In the genomic region with DNA sequence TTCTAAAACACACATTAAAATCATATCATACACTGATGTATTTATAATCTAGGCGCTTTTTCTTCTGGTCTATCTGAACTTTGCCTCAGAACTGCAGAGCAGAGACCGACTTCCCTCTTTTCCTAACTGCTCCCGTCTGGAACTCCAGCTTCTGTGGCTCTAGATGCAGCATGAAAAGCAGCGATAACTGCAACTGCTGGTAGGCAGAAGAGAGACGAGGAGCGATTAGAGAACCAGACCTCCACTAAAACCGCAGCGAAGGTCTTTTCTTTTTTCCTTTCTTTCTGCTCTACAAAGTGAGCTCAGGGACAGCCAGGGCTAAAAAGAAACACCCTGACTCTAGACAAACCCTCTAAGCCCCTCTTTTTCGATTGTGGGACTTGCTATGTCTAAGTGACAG, we compare ENCODE assay signal across 23 mouse cellular contexts. TPM values are rescaled to one million over a fixed set of nuclear protein-coding genes. Genes with fewer than 3 reads are reported as not detected.
DNase-seq lines count a peak whose midpoint lies in the region; ATAC-seq and TF ChIP-seq lines count a peak whose summit lies in the region.
"Had no signal": no experiment of that assay in that cellular context is flagged by ENCODE, and none has a peak within 500 bp of the region (broad histone marks: within the 10 kb centered on the region; RNA-seq: fewer than 3 reads in every experiment).

No protein-coding gene starts in this region.

- no peak for DNase-seq in embryonic facial prominence, embryonic 10.5 days (ENCODE audit: low spot score)
- DNase-seq in heart, postnatal 0 days (ENCODE audit: low spot score): no peak
- no peak for DNase-seq in heart, postnatal 25 days (ENCODE audit: low spot score)
- no peak for DNase-seq in midbrain, embryonic 10.5 days (ENCODE audit: low spot score)
- no peak for DNase-seq in left cerebral cortex, postnatal 36 days (ENCODE audit: low spot score in 2 of 2)
- DNase-seq: cerebellum, postnatal 14 days; kidney, adult 8-10 months; kidney, postnatal 25 days; retina, postnatal 1 day; right cerebral cortex, postnatal 4 days; thymus, postnatal 36 days had no signal

- intact Hi-C loops in heart, postnatal 25 days (cut with DNase I): no loop called here
- intact Hi-C loops in left cerebral cortex, postnatal 36 days (cut with DNase I): no loop called here

- no peak for TF ChIP-seq EP300 in heart, postnatal 0 days (IDR thresholded peaks at IDR 0.05; ENCODE audit: low read depth)

- 0 out of 2 replicates have a peak overlapping the region, but pooled peaks have one; percentile 32 for H3K9ac ChIP-seq in embryonic facial prominence, embryonic 13.5 days
- H3K9ac ChIP-seq in heart, postnatal 0 days (replicated peaks; ENCODE audit: low read depth, low read length): no peak overlapping the region
- H3K9ac ChIP-seq in midbrain, embryonic 16.5 days (ENCODE audit: low read depth, low read length): no peak overlapping the region
- H3K9ac ChIP-seq in neural tube, embryonic 14.5 days (replicated peaks; ENCODE audit: low read depth, low read length): no peak overlapping the region
- H3K9ac ChIP-seq: limb, embryonic 12.5 days; lung, embryonic 15.5 days had no signal

- no peaks in the 10 kb centered on the region for H3K9me3 ChIP-seq in embryonic facial prominence, embryonic 13.5 days
- no peaks in the 10 kb centered on the region for H3K9me3 ChIP-seq in embryonic facial prominence, embryonic 10.5 days
- H3K9me3 ChIP-seq in heart, postnatal 0 days (replicated peaks; ENCODE audit: control insufficient read depth, low read length): no peaks in the 10 kb centered on the region
- no peaks in the 10 kb centered on the region for H3K9me3 ChIP-seq in midbrain, embryonic 10.5 days (replicated peaks)
- H3K9me3 ChIP-seq in midbrain, embryonic 16.5 days (replicated peaks; ENCODE audit: control insufficient read depth, low read length, poor library complexity, severe bottlenecking): no peaks in the 10 kb centered on the region
- no peaks in the 10 kb centered on the region for H3K9me3 ChIP-seq in neural tube, embryonic 14.5 days (ENCODE audit: control insufficient read depth, low read length)
- H3K9me3 ChIP-seq: G1E; limb, embryonic 12.5 days; lung, embryonic 15.5 days had no signal

- peak overlapping the region; percentile 18; the same call in 1 of the 2 replicates for H3K27ac ChIP-seq in embryonic facial prominence, embryonic 13.5 days
- no peak overlapping the region for H3K27ac ChIP-seq in embryonic facial prominence, embryonic 10.5 days (replicated peaks)
- H3K27ac ChIP-seq in heart, postnatal 0 days (ENCODE audit: low read depth): 0 out of 2 replicates have a peak overlapping the region, but pooled peaks have one; percentile 3
- H3K27ac ChIP-seq in midbrain, embryonic 10.5 days (replicated peaks): 0 out of 2 replicates have a peak overlapping the region, but pooled peaks have one; percentile 43
- no peak overlapping the region for H3K27ac ChIP-seq in midbrain, embryonic 16.5 days (ENCODE audit: low read length)
- H3K27ac ChIP-seq in neural tube, embryonic 14.5 days (ENCODE audit: low read depth, low read length): no peak overlapping the region
- H3K27ac ChIP-seq: left cerebral cortex, adult 2 months; limb, embryonic 12.5 days; lung, embryonic 15.5 days; macrophage had no signal

- H3K4me2 ChIP-seq in embryonic facial prominence, embryonic 13.5 days: no peak overlapping the region
- 0 out of 2 replicates have a peak overlapping the region, but pooled peaks have one; percentile 4 for H3K4me2 ChIP-seq in heart, postnatal 0 days (ENCODE audit: low read depth, low read length)
- no peak overlapping the region for H3K4me2 ChIP-seq in midbrain, embryonic 16.5 days (ENCODE audit: low read length)
- peak overlapping the region; percentile 6; the same call in 1 of the 2 replicates for H3K4me2 ChIP-seq in neural tube, embryonic 14.5 days (ENCODE audit: low read depth, low read length)
- H3K4me2 ChIP-seq: limb, embryonic 12.5 days had no signal

- no peaks in the 10 kb centered on the region for H3K27me3 ChIP-seq in embryonic facial prominence, embryonic 13.5 days
- no peaks in the 10 kb centered on the region for H3K27me3 ChIP-seq in embryonic facial prominence, embryonic 10.5 days (replicated peaks; ENCODE audit: low read depth, poor library complexity, severe bottlenecking)
- H3K27me3 ChIP-seq in heart, postnatal 0 days (ENCODE audit: control insufficient read depth, insufficient read depth, low read length): no peaks in the 10 kb centered on the region
- no peaks in the 10 kb centered on the region for H3K27me3 ChIP-seq in midbrain, embryonic 10.5 days (ENCODE audit: low read depth, poor library complexity, severe bottlenecking)
- no peaks in the 10 kb centered on the region for H3K27me3 ChIP-seq in midbrain, embryonic 16.5 days (ENCODE audit: control insufficient read depth, insufficient read depth, low read depth, low read length)
- no peaks in the 10 kb centered on the region for H3K27me3 ChIP-seq in neural tube, embryonic 14.5 days (ENCODE audit: control insufficient read depth, insufficient read depth, low read length)
- H3K27me3 ChIP-seq: limb, embryonic 12.5 days; lung, embryonic 15.5 days had no signal

- peaks cover 18% of the 10 kb centered on the region for H3K4me1 ChIP-seq in embryonic facial prominence, embryonic 13.5 days
- H3K4me1 ChIP-seq in embryonic facial prominence, embryonic 10.5 days: peaks cover 26% of the 10 kb centered on the region
- peaks cover 10% of the 10 kb centered on the region; the same call in 1 of the 2 replicates for H3K4me1 ChIP-seq in heart, postnatal 0 days (ENCODE audit: control insufficient read depth, insufficient read depth)
- H3K4me1 ChIP-seq in midbrain, embryonic 10.5 days: peaks cover 77% of the 10 kb centered on the region
- H3K4me1 ChIP-seq in midbrain, embryonic 16.5 days (ENCODE audit: control insufficient read depth, insufficient read depth, low read length): peaks cover 28% of the 10 kb centered on the region
- peaks cover 24% of the 10 kb centered on the region for H3K4me1 ChIP-seq in neural tube, embryonic 14.5 days (ENCODE audit: control insufficient read depth, insufficient read depth, low read length)

- no peak for TF ChIP-seq CTCF in heart, postnatal 0 days (IDR thresholded peaks at IDR 0.05; ENCODE audit: low read depth)

- no peak for ATAC-seq in embryonic facial prominence, embryonic 13.5 days (ENCODE audit: insufficient number of reproducible peaks, insufficient read depth, low FRiP score, low TSS enrichment, low read depth)
- ATAC-seq in heart, postnatal 0 days (ENCODE audit: insufficient read depth, low read depth): no peak
- ATAC-seq in midbrain, embryonic 16.5 days: no peak
- no peak for ATAC-seq in neural tube, embryonic 14.5 days (ENCODE audit: low read depth)
- ATAC-seq: CD4-positive, CD25-positive, alpha-beta regulatory T cell, adult 4 months; forebrain, embryonic 14.5 days; inflammation-experienced regulatory T-cells, adult 6 months had no signal

- H3K4me3 ChIP-seq in embryonic facial prominence, embryonic 13.5 days: no peak overlapping the region
- H3K4me3 ChIP-seq in embryonic facial prominence, embryonic 10.5 days: no peak overlapping the region
- no peak overlapping the region for H3K4me3 ChIP-seq in heart, postnatal 0 days (ENCODE audit: low read depth, low read length)
- peak overlapping the region; percentile 30; the same call in 1 of the 2 replicates for H3K4me3 ChIP-seq in midbrain, embryonic 10.5 days
- no peak overlapping the region for H3K4me3 ChIP-seq in midbrain, embryonic 16.5 days (ENCODE audit: low read depth, low read length)
- H3K4me3 ChIP-seq in neural tube, embryonic 14.5 days (ENCODE audit: low read depth, low read length): no peak overlapping the region
- H3K4me3 ChIP-seq: erythroblast, embryonic 14.5 days; left cerebral cortex, adult 2 months; limb, embryonic 12.5 days; lung, embryonic 15.5 days had no signal

- 52% methylated on average over 9 of the region's 9 CpGs for WGBS in embryonic facial prominence, embryonic 13.5 days
- WGBS in embryonic facial prominence, embryonic 10.5 days: 75% methylated on average over 9 of the region's 9 CpGs
- 42% methylated on average over 9 of the region's 9 CpGs for WGBS in heart, postnatal 0 days
- WGBS in midbrain, embryonic 10.5 days: 62% methylated on average over 9 of the region's 9 CpGs
- 44% methylated on average over 9 of the region's 9 CpGs for WGBS in midbrain, embryonic 16.5 days
- 40% methylated on average over 9 of the region's 9 CpGs for WGBS in neural tube, embryonic 14.5 days

- no peaks in the 10 kb centered on the region for H3K36me3 ChIP-seq in embryonic facial prominence, embryonic 13.5 days
- H3K36me3 ChIP-seq in embryonic facial prominence, embryonic 10.5 days (replicated peaks): no peaks in the 10 kb centered on the region
- H3K36me3 ChIP-seq in heart, postnatal 0 days (replicated peaks; ENCODE audit: control insufficient read depth, insufficient read depth, low read length): no peaks in the 10 kb centered on the region
- no peaks in the 10 kb centered on the region for H3K36me3 ChIP-seq in midbrain, embryonic 10.5 days
- H3K36me3 ChIP-seq in midbrain, embryonic 16.5 days (ENCODE audit: control insufficient read depth, insufficient read depth, low read length): no peaks in the 10 kb centered on the region
- H3K36me3 ChIP-seq in neural tube, embryonic 14.5 days (ENCODE audit: control insufficient read depth, insufficient read depth, low read length): no peaks in the 10 kb centered on the region
- H3K36me3 ChIP-seq: limb, embryonic 12.5 days; lung, embryonic 15.5 days had no signal

RNA-seq across cellular contexts. Expression of a gene that starts 4.1 kb away (rescaled TPM):
- 22.8 and 26.6 TPM in 2 replicates for polyA plus RNA-seq in embryonic facial prominence, embryonic 13.5 days (2015; fragmentation: Nextera tagmentation; extraction: Ambion mirVana)
- 40.8 and 41.1 TPM in 2 replicates for polyA plus RNA-seq in embryonic facial prominence, embryonic 10.5 days (2016; fragmentation: Nextera tagmentation; extraction: Ambion mirVana)
- total RNA-seq in heart, postnatal 0 days (2014; rRNA removed; ENCODE audit: low replicate concordance): 14.7 and 16.3 TPM in 2 replicates
- 11.3 TPM in 2 replicates for polyA plus RNA-seq in heart, postnatal 0 days (2015; fragmentation: Nextera tagmentation; extraction: Ambion mirVana)
- total RNA-seq in heart, postnatal 25 days (2021): 1 to 10 TPM; 7.1 to 7.5 TPM
- polyA plus RNA-seq in midbrain, embryonic 10.5 days (2016; fragmentation: Nextera tagmentation; extraction: Ambion mirVana): 51.3 and 54.0 TPM in 2 replicates
- polyA plus RNA-seq in midbrain, embryonic 16.5 days (2015; fragmentation: Nextera tagmentation; extraction: Ambion mirVana): 38.1 and 51.2 TPM in 2 replicates
- 59.8 and 64.6 TPM in 2 replicates for polyA plus RNA-seq in neural tube, embryonic 14.5 days (2014; fragmentation: Nextera tagmentation; extraction: Ambion mirVana)
- total RNA-seq in left cerebral cortex, postnatal 36 days (2021): 10 to 100 TPM; 10.2 to 15.0 TPM

RNA-seq across cellular contexts. Expression of a gene that starts 48.8 kb away (rescaled TPM):
- 25.1 and 29.1 TPM in 2 replicates for polyA plus RNA-seq in embryonic facial prominence, embryonic 13.5 days (2015; fragmentation: Nextera tagmentation; extraction: Ambion mirVana)
- polyA plus RNA-seq in embryonic facial prominence, embryonic 10.5 days (2016; fragmentation: Nextera tagmentation; extraction: Ambion mirVana): 18.3 and 18.8 TPM in 2 replicates
- 68.4 and 117 TPM in 2 replicates for total RNA-seq in heart, postnatal 0 days (2014; rRNA removed; ENCODE audit: low replicate concordance)
- 262 and 267 TPM in 2 replicates for polyA plus RNA-seq in heart, postnatal 0 days (2015; fragmentation: Nextera tagmentation; extraction: Ambion mirVana)
- total RNA-seq in heart, postnatal 25 days (2021): 100 to 1,000 TPM; 221 to 227 TPM
- 22.6 and 24.7 TPM in 2 replicates for polyA plus RNA-seq in midbrain, embryonic 10.5 days (2016; fragmentation: Nextera tagmentation; extraction: Ambion mirVana)
- polyA plus RNA-seq in midbrain, embryonic 16.5 days (2015; fragmentation: Nextera tagmentation; extraction: Ambion mirVana): 31.5 and 34.5 TPM in 2 replicates
- 39.5 and 45.3 TPM in 2 replicates for polyA plus RNA-seq in neural tube, embryonic 14.5 days (2014; fragmentation: Nextera tagmentation; extraction: Ambion mirVana)
- total RNA-seq in left cerebral cortex, postnatal 36 days (2021): 10 to 100 TPM; 24.4 to 26.2 TPM

Comparison
In these comparisons a context has a peak if more than half of its experiments do, and no peak if none do; other contexts are left out.
1. H3K27ac ChIP-seq: peak in embryonic facial prominence, embryonic 13.5 days (single experiment), heart, postnatal 0 days (single experiment) and midbrain, embryonic 10.5 days (single experiment); none in embryonic facial prominence, embryonic 10.5 days (single experiment), midbrain, embryonic 16.5 days (single experiment) and neural tube, embryonic 14.5 days (single experiment).
2. H3K4me2 ChIP-seq: peak in heart, postnatal 0 days (single experiment) and neural tube, embryonic 14.5 days (single experiment); none in embryonic facial prominence, embryonic 13.5 days (single experiment) and midbrain, embryonic 16.5 days (single experiment).